In the genomic region with DNA sequence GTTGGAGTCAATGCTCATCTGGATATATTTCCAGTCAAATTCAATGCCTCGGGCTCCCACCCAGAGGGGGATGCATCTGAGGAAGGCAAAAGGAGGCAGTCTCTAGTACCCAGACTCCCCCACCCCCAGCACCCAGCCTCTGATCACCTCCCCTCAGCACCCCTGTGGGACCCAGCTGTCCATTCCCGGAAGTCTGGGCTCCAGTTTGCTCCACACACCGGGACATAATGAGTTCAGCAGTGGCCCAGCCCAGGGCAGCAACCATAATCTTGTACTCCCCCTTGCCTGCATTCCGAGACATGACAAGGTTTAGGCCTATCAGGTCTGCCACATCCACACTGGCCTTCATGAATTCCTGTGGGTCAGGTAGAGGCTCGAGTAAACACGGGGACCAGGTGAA, we compare ENCODE assay signal across 9 mouse cellular contexts. TPM values are rescaled to one million over a fixed set of nuclear protein-coding genes. Genes with fewer than 3 reads are reported as not detected.
A peak's percentile ranks its signal among the peaks of the same experiment; 100 is the strongest.
DNase-seq lines count a peak whose midpoint lies in the region; ATAC-seq and TF ChIP-seq lines count a peak whose summit lies in the region.
"Had no signal": no experiment of that assay in that cellular context is flagged by ENCODE, and none has a peak within 500 bp of the region (broad histone marks: within the 10 kb centered on the region; RNA-seq: fewer than 3 reads in every experiment).

No protein-coding gene starts in this region.

- H3K9me3 ChIP-seq in kidney, postnatal 0 days (replicated peaks; ENCODE audit: low read length) = no peaks in the 10 kb centered on the region
- H3K9me3 ChIP-seq in embryonic facial prominence, embryonic 15.5 days (replicated peaks) = no peaks in the 10 kb centered on the region
- no peaks in the 10 kb centered on the region for H3K9me3 ChIP-seq in intestine, embryonic 16.5 days (ENCODE audit: control insufficient read depth, low read length)
- H3K9me3 ChIP-seq in neural tube, embryonic 13.5 days = no peaks in the 10 kb centered on the region

- TF ChIP-seq CTCF in kidney, postnatal 0 days (IDR thresholded peaks at IDR 0.05; ENCODE audit: low read depth) = no peak

- peak overlapping the region; percentile 82; the same call in 1 of the 2 replicates for H3K9ac ChIP-seq in kidney, postnatal 0 days (ENCODE audit: low read depth, low read length)
- 0 out of 2 replicates have a peak overlapping the region, but pooled peaks have one; percentile 77 for H3K9ac ChIP-seq in embryonic facial prominence, embryonic 15.5 days
- peak overlapping the region; percentile 87 for H3K9ac ChIP-seq in intestine, embryonic 16.5 days (ENCODE audit: low read depth, low read length)
- H3K9ac ChIP-seq in neural tube, embryonic 13.5 days = peak overlapping the region; percentile 89

- peaks cover 12% of the 10 kb centered on the region for H3K4me1 ChIP-seq in kidney, postnatal 0 days (replicated peaks; ENCODE audit: insufficient read depth, low read length)
- H3K4me1 ChIP-seq in embryonic facial prominence, embryonic 15.5 days = peaks cover 18% of the 10 kb centered on the region
- peaks cover 18% of the 10 kb centered on the region for H3K4me1 ChIP-seq in intestine, embryonic 16.5 days (ENCODE audit: control insufficient read depth, insufficient read depth, low read length)
- H3K4me1 ChIP-seq in neural tube, embryonic 13.5 days (replicated peaks) = peaks cover 34% of the 10 kb centered on the region

- no peak for DNase-seq in kidney, postnatal 0 days (ENCODE audit: low spot score)
- no peak for DNase-seq in kidney, adult 18-20 months
- DNase-seq in left cerebral cortex, postnatal 10 days (ENCODE audit: extremely low spot score in 1 of 2, low spot score in 2 of 2) = no peak
- no peak for DNase-seq in urinary bladder, adult 18-20 months (ENCODE audit: low spot score in 2 of 2)
- no peak for DNase-seq in adrenal gland, postnatal 14 days
- DNase-seq: gastrocnemius, postnatal 14 days had no signal

- no peak for ATAC-seq in kidney, postnatal 0 days (replicated peaks; ENCODE audit: low FRiP score, low read depth)
- ATAC-seq in embryonic facial prominence, embryonic 15.5 days (ENCODE audit: insufficient number of reproducible peaks, low FRiP score, low TSS enrichment, low read depth) = no peak
- no peak for ATAC-seq in intestine, embryonic 16.5 days
- ATAC-seq in neural tube, embryonic 13.5 days (ENCODE audit: low read depth) = no peak

- H3K36me3 ChIP-seq in kidney, postnatal 0 days (ENCODE audit: insufficient read depth, low read length) = no peaks in the 10 kb centered on the region
- H3K36me3 ChIP-seq in embryonic facial prominence, embryonic 15.5 days = peaks cover 31% of the 10 kb centered on the region
- H3K36me3 ChIP-seq in intestine, embryonic 16.5 days (ENCODE audit: control insufficient read depth, insufficient read depth, low read length) = no peaks in the 10 kb centered on the region
- peaks cover 36% of the 10 kb centered on the region for H3K36me3 ChIP-seq in neural tube, embryonic 13.5 days

- H3K4me2 ChIP-seq in kidney, postnatal 0 days (ENCODE audit: low read length) = peak overlapping the region; percentile 84
- peak overlapping the region; percentile 78 for H3K4me2 ChIP-seq in embryonic facial prominence, embryonic 15.5 days (replicated peaks)
- peak overlapping the region; percentile 76 for H3K4me2 ChIP-seq in intestine, embryonic 16.5 days (ENCODE audit: low read depth, low read length)
- peak overlapping the region; percentile 86 for H3K4me2 ChIP-seq in neural tube, embryonic 13.5 days

- no peak overlapping the region for H3K27ac ChIP-seq in kidney, postnatal 0 days
- no peak overlapping the region for H3K27ac ChIP-seq in embryonic facial prominence, embryonic 15.5 days (replicated peaks)
- 0 out of 2 replicates have a peak overlapping the region, but pooled peaks have one; percentile 24 for H3K27ac ChIP-seq in intestine, embryonic 16.5 days (ENCODE audit: low read length)
- no peak overlapping the region for H3K27ac ChIP-seq in neural tube, embryonic 13.5 days (replicated peaks)

- WGBS in kidney, postnatal 0 days = 69% methylated on average over 6 of the region's 6 CpGs
- WGBS in embryonic facial prominence, embryonic 15.5 days = 79% methylated on average over 6 of the region's 6 CpGs
- 69% methylated on average over 6 of the region's 6 CpGs for WGBS in intestine, embryonic 16.5 days
- WGBS in neural tube, embryonic 13.5 days = 84% methylated on average over 6 of the region's 6 CpGs

- intact Hi-C loops in left cerebral cortex, postnatal 10 days (cut with DNase I) = loop anchor here (5.0 kb wide), 1 partner anchor 66 kb away; a partner anchor contains a TSS

- peak overlapping the region; percentile 68; the same call in 1 of the 2 replicates for H3K4me3 ChIP-seq in kidney, postnatal 0 days (replicated peaks; ENCODE audit: low read depth, low read length)
- H3K4me3 ChIP-seq in embryonic facial prominence, embryonic 15.5 days (replicated peaks) = peak overlapping the region; percentile 66
- peak overlapping the region; percentile 82 for H3K4me3 ChIP-seq in intestine, embryonic 16.5 days (ENCODE audit: low read length)
- peak overlapping the region; percentile 82 for H3K4me3 ChIP-seq in neural tube, embryonic 13.5 days

- no peaks in the 10 kb centered on the region for H3K27me3 ChIP-seq in kidney, postnatal 0 days (ENCODE audit: insufficient read depth, low read length)
- no peaks in the 10 kb centered on the region for H3K27me3 ChIP-seq in embryonic facial prominence, embryonic 15.5 days
- H3K27me3 ChIP-seq in intestine, embryonic 16.5 days (replicated peaks; ENCODE audit: control insufficient read depth, insufficient read depth, low read length) = no peaks in the 10 kb centered on the region
- no peaks in the 10 kb centered on the region for H3K27me3 ChIP-seq in neural tube, embryonic 13.5 days

RNA-seq across cellular contexts. Expression of a gene that starts 1.1 kb away (rescaled TPM):
- polyA plus RNA-seq in kidney, postnatal 0 days (2015; fragmentation: Nextera tagmentation; extraction: Ambion mirVana) = 320 and 325 TPM in 2 replicates
- 191 and 200 TPM in 2 replicates for polyA plus RNA-seq in embryonic facial prominence, embryonic 15.5 days (2015; fragmentation: Nextera tagmentation; extraction: Ambion mirVana)
- polyA plus RNA-seq in intestine, embryonic 16.5 days (2015; fragmentation: Nextera tagmentation; extraction: Ambion mirVana) = 242 and 249 TPM in 2 replicates
- 253 and 272 TPM in 2 replicates for polyA plus RNA-seq in neural tube, embryonic 13.5 days (2015; fragmentation: Nextera tagmentation; extraction: Ambion mirVana)
- total RNA-seq in left cerebral cortex, postnatal 10 days (2021) = 100 to 1,000 TPM; 136 to 144 TPM
- total RNA-seq in adrenal gland, postnatal 14 days (2021) = 215 and 242 TPM in 2 replicates

RNA-seq across cellular contexts. Expression of a gene that starts 15.3 kb away (rescaled TPM):
- 0.15 and 0.32 TPM in 2 replicates for polyA plus RNA-seq in kidney, postnatal 0 days (2015; fragmentation: Nextera tagmentation; extraction: Ambion mirVana)
- 0.48 and 1.0 TPM in 2 replicates for polyA plus RNA-seq in embryonic facial prominence, embryonic 15.5 days (2015; fragmentation: Nextera tagmentation; extraction: Ambion mirVana)
- polyA plus RNA-seq in intestine, embryonic 16.5 days (2015; fragmentation: Nextera tagmentation; extraction: Ambion mirVana) = 0.32 TPM in 1 of 2 replicates, not detected in the other
- polyA plus RNA-seq in neural tube, embryonic 13.5 days (2015; fragmentation: Nextera tagmentation; extraction: Ambion mirVana) = 1.6 and 2.9 TPM in 2 replicates
- total RNA-seq in left cerebral cortex, postnatal 10 days (2021) = not detected
- not detected in 2 replicates for total RNA-seq in adrenal gland, postnatal 14 days (2021)
- total RNA-seq: gastrocnemius, postnatal 14 days had no signal

RNA-seq across cellular contexts. Expression of a gene that starts 16.2 kb away (rescaled TPM):
- polyA plus RNA-seq in kidney, postnatal 0 days (2015; fragmentation: Nextera tagmentation; extraction: Ambion mirVana) = 4.6 and 5.0 TPM in 2 replicates
- polyA plus RNA-seq in embryonic facial prominence, embryonic 15.5 days (2015; fragmentation: Nextera tagmentation; extraction: Ambion mirVana) = 0.29 and 0.63 TPM in 2 replicates
- 1.6 and 2.5 TPM in 2 replicates for polyA plus RNA-seq in intestine, embryonic 16.5 days (2015; fragmentation: Nextera tagmentation; extraction: Ambion mirVana)
- polyA plus RNA-seq in neural tube, embryonic 13.5 days (2015; fragmentation: Nextera tagmentation; extraction: Ambion mirVana) = 0.80 and 1.6 TPM in 2 replicates
- total RNA-seq in left cerebral cortex, postnatal 10 days (2021) = 1 to 10 TPM; 2.5 to 3.2 TPM
- 3.0 TPM in 2 replicates for total RNA-seq in adrenal gland, postnatal 14 days (2021)

RNA-seq across cellular contexts. Expression of a gene that starts 23.1 kb away (rescaled TPM):
- 2.4 and 2.5 TPM in 2 replicates for polyA plus RNA-seq in kidney, postnatal 0 days (2015; fragmentation: Nextera tagmentation; extraction: Ambion mirVana)
- 163 and 182 TPM in 2 replicates for polyA plus RNA-seq in embryonic facial prominence, embryonic 15.5 days (2015; fragmentation: Nextera tagmentation; extraction: Ambion mirVana)
- 0.89 and 1.6 TPM in 2 replicates for polyA plus RNA-seq in intestine, embryonic 16.5 days (2015; fragmentation: Nextera tagmentation; extraction: Ambion mirVana)
- 1.2 and 2.8 TPM in 2 replicates for polyA plus RNA-seq in neural tube, embryonic 13.5 days (2015; fragmentation: Nextera tagmentation; extraction: Ambion mirVana)
- 1 to 10 TPM; 9.5 to 9.8 TPM for total RNA-seq in left cerebral cortex, postnatal 10 days (2021)
- total RNA-seq in adrenal gland, postnatal 14 days (2021) = 76.3 and 82.7 TPM in 2 replicates

RNA-seq across cellular contexts. Expression of a gene that starts 29.5 kb away (rescaled TPM):
- 2.0 and 2.5 TPM in 2 replicates for polyA plus RNA-seq in kidney, postnatal 0 days (2015; fragmentation: Nextera tagmentation; extraction: Ambion mirVana)
- polyA plus RNA-seq in embryonic facial prominence, embryonic 15.5 days (2015; fragmentation: Nextera tagmentation; extraction: Ambion mirVana) = 0.41 and 0.64 TPM in 2 replicates
- polyA plus RNA-seq in intestine, embryonic 16.5 days (2015; fragmentation: Nextera tagmentation; extraction: Ambion mirVana) = 4.7 and 4.8 TPM in 2 replicates
- not detected in 2 replicates for polyA plus RNA-seq in neural tube, embryonic 13.5 days (2015; fragmentation: Nextera tagmentation; extraction: Ambion mirVana)
- not detected for total RNA-seq in left cerebral cortex, postnatal 10 days (2021)
- 1.4 and 3.4 TPM in 2 replicates for total RNA-seq in adrenal gland, postnatal 14 days (2021)
- total RNA-seq: gastrocnemius, postnatal 14 days had no signal
